Mouse (Mus musculus): Measurements from ENCODE around the gene Cd63.

DNA sequence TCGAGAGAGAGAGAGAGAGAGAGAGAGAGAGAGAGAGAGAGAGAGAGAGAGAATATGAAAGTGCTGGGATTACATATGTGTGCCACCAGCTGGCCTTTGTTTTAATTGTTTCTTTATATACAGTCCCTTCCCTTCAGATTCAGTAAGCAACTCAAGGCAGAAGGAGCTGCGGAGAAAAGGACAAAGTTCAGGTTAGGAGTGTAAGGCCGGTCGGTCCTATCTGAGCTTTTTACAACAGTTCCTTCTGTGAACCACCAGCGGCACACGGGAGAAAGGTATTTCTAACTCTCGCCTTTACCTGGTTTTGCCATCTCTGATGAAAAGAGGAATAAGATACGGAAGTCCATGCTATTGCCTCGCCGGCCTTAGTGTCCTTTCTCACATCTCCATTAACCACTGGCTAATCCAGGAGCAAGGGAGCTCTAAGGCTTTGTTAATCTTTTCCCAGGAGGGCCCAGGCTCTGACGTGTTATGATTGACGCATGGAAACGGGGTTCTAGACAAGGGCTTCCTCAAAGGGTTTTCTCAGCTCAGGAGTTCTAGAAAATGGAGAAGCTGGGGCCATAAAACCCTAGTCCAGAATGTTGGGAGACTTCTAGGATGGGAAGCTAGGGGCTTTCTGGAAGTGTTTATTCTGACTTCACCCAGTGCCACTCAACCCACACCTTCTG lies 8.1 kb downstream of the Cd63 start:
- TF ChIP-seq CTCF (IDR thresholded peaks at IDR 0.05; ENCODE audit: insufficient read depth, low read length) (no peak), POLR2A (IDR thresholded peaks at IDR 0.05; ENCODE audit: borderline replicate concordance, extremely low read depth, low read depth, low read length) (no peak)

Measured in lung, adult 2 months (tissue).